Mouse (Mus musculus): Measurements from ENCODE around the gene Frrs1. TPM values are rescaled to one million over a fixed set of nuclear protein-coding genes. Genes with fewer than 3 reads are reported as not detected.

Gene Frrs1
- polyA plus RNA-seq, 1 experiment from 2014 or later: 22.7 TPM

GRCm38 (mm10) chr3:116890576-116890975 lies 31.3 kb downstream of the Frrs1 start:
- no peak for ATAC-seq
- H3K36me3 ChIP-seq (replicated peaks; ENCODE audit: insufficient read depth, low read length): peaks cover 47% of the 10 kb centered on the region
- 90% methylated on average over 4 of the region's 4 CpGs for WGBS (ENCODE audit: insufficient replicate concordance)
- H3K27ac ChIP-seq (ENCODE audit: low read depth): no peak overlapping the region
- H3K27me3 ChIP-seq (ENCODE audit: insufficient read depth, low read length): no peaks in the 10 kb centered on the region
- H3K4me3 ChIP-seq (ENCODE audit: low read depth, low read length): no peak overlapping the region
- no peaks in the 10 kb centered on the region for H3K9me3 ChIP-seq (ENCODE audit: low read length)
- no peak overlapping the region for H3K4me2 ChIP-seq (ENCODE audit: low read depth, low read length)
- TF ChIP-seq CTCF (IDR thresholded peaks at IDR 0.05; ENCODE audit: low read depth) (no peak), EP300 (IDR thresholded peaks at IDR 0.05; ENCODE audit: low read depth) (no peak)
- no peak overlapping the region for H3K9ac ChIP-seq (replicated peaks)
- no peak for DNase-seq
- H3K4me1 ChIP-seq (ENCODE audit: insufficient read depth): peaks cover 2% of the 10 kb centered on the region; the same call in 1 of the 2 replicates

- peaks cover 50% of the 10 kb centered on the region for H3K36me3 ChIP-seq (replicated peaks; ENCODE audit: insufficient read depth, low read length)
- ATAC-seq: no peak
Observed at GRCm38 (mm10) chr3:116891436-116892205, 32.4 kb downstream of the Frrs1 start.

GRCm38 (mm10) chr3:116892206-116892563 lies 32.9 kb downstream of the Frrs1 start:
- TF ChIP-seq CTCF (IDR thresholded peaks at IDR 0.05; ENCODE audit: low read depth): no peak
- no peak for TF ChIP-seq EP300 (IDR thresholded peaks at IDR 0.05; ENCODE audit: low read depth)
- no peak overlapping the region for H3K4me3 ChIP-seq (ENCODE audit: low read depth, low read length)
- ATAC-seq (no peak), DNase-seq (no peak)
- no peak overlapping the region for H3K4me2 ChIP-seq (ENCODE audit: low read depth, low read length)
- peaks cover 2% of the 10 kb centered on the region; the same call in 1 of the 2 replicates for H3K4me1 ChIP-seq (ENCODE audit: insufficient read depth)
- no peak overlapping the region for H3K9ac ChIP-seq (replicated peaks)
- 93% methylated on average over 6 of the region's 6 CpGs for whole genome bisulfite sequencing (ENCODE audit: insufficient replicate concordance)
- H3K36me3 ChIP-seq (replicated peaks; ENCODE audit: insufficient read depth, low read length): peaks cover 51% of the 10 kb centered on the region
- no peaks in the 10 kb centered on the region for H3K9me3 ChIP-seq (ENCODE audit: low read length)
- no peak overlapping the region for H3K27ac ChIP-seq (ENCODE audit: low read depth)
- no peaks in the 10 kb centered on the region for H3K27me3 ChIP-seq (ENCODE audit: insufficient read depth, low read length)

More at GRCm38 (mm10) chr3:116891436-116892205, 32.4 kb downstream of the Frrs1 start:
- WGBS (ENCODE audit: insufficient replicate concordance): 92% methylated on average over 17 of the region's 17 CpGs
- Histone ChIP-seq H3K9ac (replicated peaks) (no peak overlapping the region), H3K4me3 (ENCODE audit: low read depth, low read length) (no peak overlapping the region), H3K27ac (ENCODE audit: low read depth) (no peak overlapping the region), H3K27me3 (ENCODE audit: insufficient read depth, low read length) (no peaks in the 10 kb centered on the region), H3K9me3 (ENCODE audit: low read length) (no peaks in the 10 kb centered on the region), H3K4me1 (ENCODE audit: insufficient read depth) (peaks cover 2% of the 10 kb centered on the region; the same call in 1 of the 2 replicates), H3K4me2 (ENCODE audit: low read depth, low read length) (no peak overlapping the region)
- DNase-seq: no peak
- no peak for TF ChIP-seq CTCF (IDR thresholded peaks at IDR 0.05; ENCODE audit: low read depth)
- TF ChIP-seq EP300 (IDR thresholded peaks at IDR 0.05; ENCODE audit: low read depth): no peak

- Histone ChIP-seq H3K4me2 (ENCODE audit: low read depth, low read length) (no peak overlapping the region), H3K27ac (ENCODE audit: low read depth) (no peak overlapping the region), H3K27me3 (ENCODE audit: insufficient read depth, low read length) (no peaks in the 10 kb centered on the region), H3K36me3 (replicated peaks; ENCODE audit: insufficient read depth, low read length) (peaks cover 51% of the 10 kb centered on the region), H3K4me1 (ENCODE audit: insufficient read depth) (peaks cover 2% of the 10 kb centered on the region; the same call in 1 of the 2 replicates), H3K4me3 (ENCODE audit: low read depth, low read length) (no peak overlapping the region), H3K9ac (replicated peaks) (no peak overlapping the region), H3K9me3 (ENCODE audit: low read length) (no peaks in the 10 kb centered on the region)
- TF ChIP-seq EP300 (IDR thresholded peaks at IDR 0.05; ENCODE audit: low read depth) (no peak), CTCF (IDR thresholded peaks at IDR 0.05; ENCODE audit: low read depth) (no peak)
- DNase-seq (peak; percentile 71), ATAC-seq (peak; percentile 95)
- WGBS (ENCODE audit: insufficient replicate concordance): 50% methylated on average over 9 of the region's 9 CpGs
Observed at GRCm38 (mm10) chr3:116892872-116893271, 33.6 kb downstream of the Frrs1 start.

GRCm38 (mm10) chr3:116904158-116904557 lies 44.9 kb downstream of the Frrs1 start:
- Histone ChIP-seq H3K4me1 (ENCODE audit: insufficient read depth) (no peaks in the 10 kb centered on the region), H3K9me3 (ENCODE audit: low read length) (no peaks in the 10 kb centered on the region), H3K27me3 (ENCODE audit: insufficient read depth, low read length) (no peaks in the 10 kb centered on the region), H3K9ac (replicated peaks) (no peak overlapping the region), H3K36me3 (replicated peaks; ENCODE audit: insufficient read depth, low read length) (peaks cover 51% of the 10 kb centered on the region), H3K4me2 (ENCODE audit: low read depth, low read length) (no peak overlapping the region), H3K4me3 (ENCODE audit: low read depth, low read length) (no peak overlapping the region), H3K27ac (ENCODE audit: low read depth) (no peak overlapping the region)
- peak; percentile 80 for TF ChIP-seq CTCF (IDR thresholded peaks at IDR 0.05; ENCODE audit: low read depth)
- TF ChIP-seq EP300 (IDR thresholded peaks at IDR 0.05; ENCODE audit: low read depth): no peak
- 43% methylated on average over 6 of the region's 6 CpGs for WGBS (ENCODE audit: insufficient replicate concordance)
- ATAC-seq (peak; percentile 38; the same call in 1 of the 2 replicates), DNase-seq (peak; percentile 63)

- TF ChIP-seq CTCF (IDR thresholded peaks at IDR 0.05; ENCODE audit: low read depth) (no peak), EP300 (IDR thresholded peaks at IDR 0.05; ENCODE audit: low read depth) (no peak)
- no peaks in the 10 kb centered on the region for H3K9me3 ChIP-seq (ENCODE audit: low read length)
- no peak for ATAC-seq
- no peak overlapping the region for H3K9ac ChIP-seq (replicated peaks)
- no peak overlapping the region for H3K4me2 ChIP-seq (ENCODE audit: low read depth, low read length)
- no peak for DNase-seq
- H3K4me3 ChIP-seq (ENCODE audit: low read depth, low read length): no peak overlapping the region
- no peaks in the 10 kb centered on the region for H3K27me3 ChIP-seq (ENCODE audit: insufficient read depth, low read length)
- WGBS (ENCODE audit: insufficient replicate concordance): 93% methylated on average over 16 of the region's 16 CpGs
- no peak overlapping the region for H3K27ac ChIP-seq (ENCODE audit: low read depth)
- peaks cover 36% of the 10 kb centered on the region for H3K36me3 ChIP-seq (replicated peaks; ENCODE audit: insufficient read depth, low read length)
- no peaks in the 10 kb centered on the region; the same call in 1 of the 2 replicates for H3K4me1 ChIP-seq (ENCODE audit: insufficient read depth)
Observed at GRCm38 (mm10) chr3:116905898-116906297, 46.6 kb downstream of the Frrs1 start.

Data from liver, postnatal 0 days (tissue).